Mouse (Mus musculus): Measurements from ENCODE around the gene Spats2l. TPM values are rescaled to one million over a fixed set of nuclear protein-coding genes. Genes with fewer than 3 reads are reported as not detected.

Spats2l gene
- polyA plus RNA-seq, 1 experiment = 0.76 TPM

- no peak for TF ChIP-seq SRF (IDR thresholded peaks at IDR 0.05; ENCODE audit: control insufficient read depth, insufficient read length, low read depth)
- no peaks in the 10 kb centered on the region for H3K79me2 ChIP-seq (ENCODE audit: control insufficient read depth, insufficient read depth)
- H3K36me3 ChIP-seq (ENCODE audit: control insufficient read depth, insufficient read depth) = no peaks in the 10 kb centered on the region
- H3K4me2 ChIP-seq (ENCODE audit: low read depth) = no peak overlapping the region
- H3K4me3 ChIP-seq = no peak overlapping the region
- no peak overlapping the region for H3ac ChIP-seq (ENCODE audit: control insufficient read depth, insufficient read length)
- no peaks in the 10 kb centered on the region for H3K27me3 ChIP-seq (ENCODE audit: control insufficient read depth, insufficient read depth, insufficient read length)
These were observed 77.9 kb downstream of the Spats2l start for GRCm38 (mm10) chr1:57851871-57852270.

GRCm38 (mm10) chr1:57852562-57853271 lies 78.8 kb downstream of the Spats2l start:
- H3ac ChIP-seq (ENCODE audit: control insufficient read depth, insufficient read length) = no peak overlapping the region
- H3K36me3 ChIP-seq (ENCODE audit: control insufficient read depth, insufficient read depth) = no peaks in the 10 kb centered on the region
- H3K4me3 ChIP-seq = no peak overlapping the region
- H3K79me2 ChIP-seq (ENCODE audit: control insufficient read depth, insufficient read depth) = no peaks in the 10 kb centered on the region
- H3K27me3 ChIP-seq (ENCODE audit: control insufficient read depth, insufficient read depth, insufficient read length) = no peaks in the 10 kb centered on the region
- peak overlapping the region; percentile 42 for H3K4me2 ChIP-seq (ENCODE audit: low read depth)
- TF ChIP-seq POLR2AphosphoS2 (IDR thresholded peaks at IDR 0.05; ENCODE audit: insufficient read length, low read depth) (no peak), TCF12 (IDR thresholded peaks at IDR 0.05; ENCODE audit: insufficient read depth, poor library complexity, severe bottlenecking) (no peak), TCF3 (IDR thresholded peaks at IDR 0.05; ENCODE audit: insufficient read length, low read depth) (no peak), POLR2A (IDR thresholded peaks at IDR 0.05; ENCODE audit: insufficient read length, low read depth) (no peak), USF1 (IDR thresholded peaks at IDR 0.05; ENCODE audit: low read depth) (no peak), MYOG (IDR thresholded peaks at IDR 0.05; ENCODE audit: control insufficient read depth in 1 of 3, insufficient read depth in 1 of 3, insufficient read length in 2 of 3, low read depth in 2 of 3) (no peak), REST (IDR thresholded peaks at IDR 0.05; ENCODE audit: insufficient read depth, insufficient read length) (no peak)

- no peak for TF ChIP-seq SRF (IDR thresholded peaks at IDR 0.05; ENCODE audit: control insufficient read depth, insufficient read length, low read depth)
- TF ChIP-seq MYOG (IDR thresholded peaks at IDR 0.05; ENCODE audit: control insufficient read depth in 1 of 3, insufficient read depth in 1 of 3, insufficient read length in 2 of 3, low read depth in 2 of 3) = no peak
- TF ChIP-seq E2F4 (IDR thresholded peaks at IDR 0.05; ENCODE audit: insufficient read depth) = no peak
- no peak for TF ChIP-seq TCF3 (IDR thresholded peaks at IDR 0.05; ENCODE audit: insufficient read length, low read depth)
- TF ChIP-seq MAX (IDR thresholded peaks at IDR 0.05; ENCODE audit: low read depth) = no peak
- no peak for TF ChIP-seq MYOD1 (IDR thresholded peaks at IDR 0.05; ENCODE audit: control insufficient read depth in 1 of 3, insufficient read length in 2 of 3, low read depth in 2 of 3)
- TF ChIP-seq POLR2AphosphoS2 (IDR thresholded peaks at IDR 0.05; ENCODE audit: insufficient read length, low read depth) = no peak
- no peak for TF ChIP-seq CEBPB (IDR thresholded peaks at IDR 0.05; ENCODE audit: insufficient read depth, poor library complexity, severe bottlenecking)
- no peaks in the 10 kb centered on the region for H3K27me3 ChIP-seq (ENCODE audit: control insufficient read depth, insufficient read depth, insufficient read length)
- no peak overlapping the region for H3ac ChIP-seq (ENCODE audit: control insufficient read depth, insufficient read length)
These were observed 83.8 kb downstream of the Spats2l start for GRCm38 (mm10) chr1:57857799-57858198.

GRCm38 (mm10) chr1:57862024-57862423 lies 88.1 kb downstream of the Spats2l start:
- Histone ChIP-seq H3K36me3 (ENCODE audit: control insufficient read depth, insufficient read depth) (no peaks in the 10 kb centered on the region), H3ac (ENCODE audit: control insufficient read depth, insufficient read length) (no peak overlapping the region), H3K4me3 (no peak overlapping the region), H3K79me2 (ENCODE audit: control insufficient read depth, insufficient read depth) (no peaks in the 10 kb centered on the region), H3K27me3 (ENCODE audit: control insufficient read depth, insufficient read depth, insufficient read length) (no peaks in the 10 kb centered on the region), H3K4me2 (ENCODE audit: low read depth) (no peak overlapping the region)
- no peak for TF ChIP-seq TCF3 (IDR thresholded peaks at IDR 0.05; ENCODE audit: insufficient read length, low read depth)
- TF ChIP-seq MYOG (IDR thresholded peaks at IDR 0.05; ENCODE audit: control insufficient read depth in 1 of 3, insufficient read depth in 1 of 3, insufficient read length in 2 of 3, low read depth in 2 of 3) = no peak
- no peak for TF ChIP-seq POLR2A (IDR thresholded peaks at IDR 0.05; ENCODE audit: insufficient read length, low read depth)
- no peak for TF ChIP-seq SRF (IDR thresholded peaks at IDR 0.05; ENCODE audit: control insufficient read depth, insufficient read length, low read depth)
- TF ChIP-seq POLR2AphosphoS2 (IDR thresholded peaks at IDR 0.05; ENCODE audit: insufficient read length, low read depth) = no peak

More at GRCm38 (mm10) chr1:57857799-57858198, 83.8 kb downstream of the Spats2l start:
- H3K36me3 ChIP-seq (ENCODE audit: control insufficient read depth, insufficient read depth) = no peaks in the 10 kb centered on the region
- no peak overlapping the region for H3K4me3 ChIP-seq
- no peak overlapping the region for H3K4me2 ChIP-seq (ENCODE audit: low read depth)
- no peaks in the 10 kb centered on the region for H3K79me2 ChIP-seq (ENCODE audit: control insufficient read depth, insufficient read depth)

GRCm38 (mm10) chr1:57868651-57869050 lies 94.7 kb downstream of the Spats2l start:
- Histone ChIP-seq H3K27me3 (ENCODE audit: control insufficient read depth, insufficient read depth, insufficient read length) (no peaks in the 10 kb centered on the region), H3ac (ENCODE audit: control insufficient read depth, insufficient read length) (no peak overlapping the region), H3K79me2 (ENCODE audit: control insufficient read depth, insufficient read depth) (no peaks in the 10 kb centered on the region), H3K4me2 (ENCODE audit: low read depth) (no peak overlapping the region), H3K36me3 (ENCODE audit: control insufficient read depth, insufficient read depth) (no peaks in the 10 kb centered on the region), H3K4me3 (no peak overlapping the region)
- no peak for TF ChIP-seq MYOG (IDR thresholded peaks at IDR 0.05; ENCODE audit: control insufficient read depth in 1 of 3, insufficient read depth in 1 of 3, insufficient read length in 2 of 3, low read depth in 2 of 3)
- no peak for TF ChIP-seq USF1 (IDR thresholded peaks at IDR 0.05; ENCODE audit: low read depth)
- no peak for TF ChIP-seq E2F4 (IDR thresholded peaks at IDR 0.05; ENCODE audit: insufficient read depth)
- TF ChIP-seq TCF3 (IDR thresholded peaks at IDR 0.05; ENCODE audit: insufficient read length, low read depth) = no peak
- no peak for TF ChIP-seq MAX (IDR thresholded peaks at IDR 0.05; ENCODE audit: low read depth)
